In the genomic region with DNA sequence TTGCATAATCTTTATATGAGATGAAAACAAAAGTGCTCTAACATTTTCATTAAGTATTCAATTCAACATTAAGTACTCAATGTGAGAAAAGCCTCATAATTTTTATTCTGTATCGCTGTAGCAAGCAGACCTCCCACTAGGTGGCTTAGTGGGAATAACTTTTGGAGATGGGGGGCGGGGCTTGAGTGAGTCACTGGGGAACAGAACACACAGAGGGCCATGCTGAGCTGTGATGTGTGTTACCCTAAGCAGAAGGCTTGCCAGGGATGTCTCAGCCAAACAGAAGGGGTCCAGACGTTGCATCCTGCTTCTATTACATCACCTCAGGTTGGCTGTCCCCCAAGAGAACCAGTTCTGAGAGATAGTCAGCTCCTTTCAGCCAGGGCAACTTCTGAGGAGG, we compare ENCODE assay signal across 9 mouse cellular contexts. TPM values are rescaled to one million over a fixed set of nuclear protein-coding genes. Genes with fewer than 3 reads are reported as not detected.
DNase-seq lines count a peak whose midpoint lies in the region; ATAC-seq and TF ChIP-seq lines count a peak whose summit lies in the region.
"Had no signal": no experiment of that assay in that cellular context is flagged by ENCODE, and none has a peak within 500 bp of the region (broad histone marks: within the 10 kb centered on the region; RNA-seq: fewer than 3 reads in every experiment).

No protein-coding gene starts in this region.

- no peak overlapping the region for H3K4me3 ChIP-seq in liver, embryonic 11.5 days (ENCODE audit: low read depth, low read length)
- no peak overlapping the region for H3K4me3 ChIP-seq in heart, embryonic 10.5 days
- H3K4me3 ChIP-seq in left cerebral cortex, adult 2 months: no peak overlapping the region

- TF ChIP-seq CTCF in Patski (IDR thresholded peaks at IDR 0.05): peak; percentile 60
- peak; percentile 57 for TF ChIP-seq CTCF in left cerebral cortex, adult 2 months (IDR thresholded peaks at IDR 0.05)

- ATAC-seq in liver, embryonic 11.5 days (replicated peaks; ENCODE audit: low FRiP score): no peak
- peak; percentile 87 for ATAC-seq in Patski
- ATAC-seq in common myeloid progenitor, adult 5-6 weeks (replicated peaks; ENCODE audit: low read depth, poor library complexity, severe bottlenecking): peak; percentile 66

- no peak overlapping the region for H3K9ac ChIP-seq in liver, embryonic 11.5 days (ENCODE audit: low read depth, low read length)

- H3K36me3 ChIP-seq in liver, embryonic 11.5 days (ENCODE audit: control insufficient read depth, insufficient read depth, low read length): no peaks in the 10 kb centered on the region
- H3K36me3 ChIP-seq in heart, embryonic 10.5 days: no peaks in the 10 kb centered on the region

- POLR2A ChIA-PET in Patski (lab: Charles Lee): no interaction called here

- CTCF ChIA-PET in Patski (lab: Charles Lee): interaction anchor here (1.5 kb wide), 1 partner anchor 17 kb away, joined by 8 read pairs; no protein-coding TSS in a partner anchor

- H3K27ac ChIP-seq in liver, embryonic 11.5 days (ENCODE audit: low read depth, low read length): no peak overlapping the region
- no peak overlapping the region for H3K27ac ChIP-seq in heart, embryonic 10.5 days
- H3K27ac ChIP-seq in left cerebral cortex, adult 2 months: no peak overlapping the region

- no peak overlapping the region for H3K4me2 ChIP-seq in liver, embryonic 11.5 days

- WGBS in liver, embryonic 11.5 days: 37% methylated on average over 3 of the region's 3 CpGs
- 40% methylated on average over 3 of the region's 3 CpGs for WGBS in heart, embryonic 10.5 days

- no peaks in the 10 kb centered on the region for H3K9me3 ChIP-seq in liver, embryonic 11.5 days (ENCODE audit: control insufficient read depth, low read length)
- H3K9me3 ChIP-seq in heart, embryonic 10.5 days: no peaks in the 10 kb centered on the region

- intact Hi-C loops in left cerebral cortex, adult 2 months (cut with DNase I): loop anchor here (5.0 kb wide), 2 partner anchors 149 to 619 kb away; no protein-coding TSS in a partner anchor

- in situ Hi-C loops in Patski (cut with MboI; ENCODE audit: low pct_unique_long_range_greater_than_20kb): no loop called here

- no peaks in the 10 kb centered on the region for H3K27me3 ChIP-seq in liver, embryonic 11.5 days (replicated peaks; ENCODE audit: control insufficient read depth, insufficient read depth, low read length)
- H3K27me3 ChIP-seq in Patski: no peaks in the 10 kb centered on the region
- H3K27me3 ChIP-seq in heart, embryonic 10.5 days (ENCODE audit: insufficient read depth, poor library complexity, severe bottlenecking): no peaks in the 10 kb centered on the region

- DNase-seq in liver (peak; percentile 47), Patski (ENCODE audit: low read depth, low spot score) (peak; percentile 34)
- no peak for DNase-seq in liver, embryonic 11.5 days (ENCODE audit: low spot score)
- DNase-seq in heart, embryonic 10.5 days (ENCODE audit: low spot score): peak; percentile 79
- DNase-seq in left cerebral cortex, adult 2 months (ENCODE audit: extremely low spot score in 1 of 2, low spot score in 2 of 2): peak; percentile 37 to 38
- peak; percentile 45 for DNase-seq in right cerebral cortex, postnatal 25 days
- no peak for DNase-seq in gastrocnemius, adult 8-10 months (ENCODE audit: low spot score in 2 of 2)

- no peaks in the 10 kb centered on the region for H3K4me1 ChIP-seq in liver, embryonic 11.5 days (replicated peaks; ENCODE audit: control insufficient read depth, insufficient read depth, low read length)
- peaks cover 16% of the 10 kb centered on the region for H3K4me1 ChIP-seq in heart, embryonic 10.5 days

RNA-seq across cellular contexts. Expression of a gene that starts 29.3 kb away (rescaled TPM):
- 2.4 and 3.1 TPM in 2 replicates for polyA plus RNA-seq in liver, embryonic 11.5 days (2014; fragmentation: Nextera tagmentation; extraction: Ambion mirVana)
- not detected for polyA plus RNA-seq in Patski (2021)
- total RNA-seq in common myeloid progenitor, adult 5-6 weeks (2017): not detected in 2 replicates
- 15.3 and 27.4 TPM in 2 replicates for polyA plus RNA-seq in heart, embryonic 10.5 days (2016; fragmentation: Nextera tagmentation; extraction: Ambion mirVana)
- under 1 TPM; 0.23 to 0.50 TPM for total RNA-seq in left cerebral cortex, adult 2 months (2021)
- not detected for total RNA-seq in gastrocnemius, adult 8-10 months (2022)
- polyA plus RNA-seq: large intestine, adult 2 months had no signal

Comparison
In these comparisons a context has a peak if more than half of its experiments do, and no peak if none do; other contexts are left out.
1. DNase-seq: peak in liver (single experiment), Patski (single experiment), heart, embryonic 10.5 days (single experiment), left cerebral cortex, adult 2 months (2 of 2) and right cerebral cortex, postnatal 25 days (single experiment); none in liver, embryonic 11.5 days (single experiment) and gastrocnemius, adult 8-10 months (0 of 2).